Mouse (Mus musculus): ENCODE measurements at regions not wholly inside any gene's neighbourhood (a gene's known extent, or its start where the extent isn't known, plus 50 kb on each side); places are given as distances from the start of the nearest gene placed in this dataset.

DNA sequence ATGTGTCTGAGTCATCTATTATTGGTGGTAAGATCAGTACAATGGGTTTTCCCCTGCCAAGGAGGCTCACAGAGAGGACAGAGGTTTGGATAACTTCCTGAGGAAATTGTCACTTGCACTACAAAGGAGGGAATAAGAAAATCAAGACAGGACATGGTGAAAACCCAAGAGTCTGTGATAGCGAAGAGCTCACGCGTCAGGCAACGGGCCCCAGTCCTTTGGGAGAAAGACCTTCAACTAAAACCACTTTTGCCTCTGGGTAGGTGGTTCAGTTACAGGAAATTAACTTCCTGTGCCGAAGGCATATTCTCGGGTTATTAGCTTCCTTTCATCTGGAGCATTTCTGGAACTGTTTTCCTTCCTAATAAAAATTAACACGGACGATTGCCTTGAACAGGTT lies 440.4 kb downstream of the Rnf144b start:
- no peak for TF ChIP-seq CTCF (IDR thresholded peaks at IDR 0.05; ENCODE audit: low read depth)
- TF ChIP-seq EP300 (IDR thresholded peaks at IDR 0.05; ENCODE audit: low read depth), result no peak

Measured in liver, postnatal 0 days (tissue).